Mouse (Mus musculus): ENCODE measurements around the gene Ccdc149.
A peak's percentile ranks its signal among the peaks of the same experiment; 100 is the strongest.

The Ccdc149 gene

GRCm38 (mm10) chr5:52470991-52471801 lies at the start of gene Ccdc149:
Gene Ccdc149, minus strand, starts transcription at chr5:52471521.
- no peak for DNase-seq (ENCODE audit: low read depth)

GRCm38 (mm10) chr5:52519921-52520320 lies 48.6 kb upstream of the Ccdc149 start:
- no peak for DNase-seq (ENCODE audit: low read depth)

- no peak for DNase-seq (ENCODE audit: low read depth)
Observed at GRCm38 (mm10) chr5:52516072-52516476, 44.8 kb upstream of the Ccdc149 start.

GRCm38 (mm10) chr5:52515246-52516021 lies 44.1 kb upstream of the Ccdc149 start:
- peak; percentile 59 for DNase-seq (ENCODE audit: low read depth)

GRCm38 (mm10) chr5:52511089-52511488 lies 39.8 kb upstream of the Ccdc149 start:
- no peak for DNase-seq (ENCODE audit: low read depth)

GRCm38 (mm10) chr5:52509416-52509815 lies 38.1 kb upstream of the Ccdc149 start:
- no peak for DNase-seq (ENCODE audit: low read depth)

GRCm38 (mm10) chr5:52504666-52505065 lies 33.3 kb upstream of the Ccdc149 start:
- DNase-seq (ENCODE audit: low read depth): no peak

- no peak for DNase-seq (ENCODE audit: low read depth)
Observed at GRCm38 (mm10) chr5:52504148-52504547, 32.8 kb upstream of the Ccdc149 start.

- no peak for DNase-seq (ENCODE audit: low read depth)
Observed at GRCm38 (mm10) chr5:52495671-52496070, 24.4 kb upstream of the Ccdc149 start.

GRCm38 (mm10) chr5:52491496-52491895 lies 20.2 kb upstream of the Ccdc149 start:
- no peak for DNase-seq (ENCODE audit: low read depth)

GRCm38 (mm10) chr5:52487559-52488430 lies 16.5 kb upstream of the Ccdc149 start:
- DNase-seq (ENCODE audit: low read depth): no peak

GRCm38 (mm10) chr5:52476826-52477225 lies 5.5 kb upstream of the Ccdc149 start:
- DNase-seq (ENCODE audit: low read depth): no peak

- DNase-seq (ENCODE audit: low read depth): peak; percentile 67
Observed at GRCm38 (mm10) chr5:52476292-52476701, 5.0 kb upstream of the Ccdc149 start.

- DNase-seq (ENCODE audit: low read depth): no peak
Observed at GRCm38 (mm10) chr5:52473988-52474387, 2.7 kb upstream of the Ccdc149 start.

- no peak for DNase-seq (ENCODE audit: low read depth)
Observed at GRCm38 (mm10) chr5:52470551-52470950, 770 bp downstream of the Ccdc149 start.

GRCm38 (mm10) chr5:52467841-52468240 lies 3.5 kb downstream of the Ccdc149 start:
- DNase-seq (ENCODE audit: low read depth): no peak

- no peak for DNase-seq (ENCODE audit: low read depth)
Observed at GRCm38 (mm10) chr5:52462447-52462846, 8.9 kb downstream of the Ccdc149 start.

GRCm38 (mm10) chr5:52461434-52462124 lies 9.7 kb downstream of the Ccdc149 start:
- no peak for DNase-seq (ENCODE audit: low read depth)

GRCm38 (mm10) chr5:52459308-52459707 lies 12.0 kb downstream of the Ccdc149 start:
- DNase-seq (ENCODE audit: low read depth): no peak

GRCm38 (mm10) chr5:52457154-52457553 lies 14.2 kb downstream of the Ccdc149 start:
- no peak for DNase-seq (ENCODE audit: low read depth)

GRCm38 (mm10) chr5:52450821-52451220 lies 20.5 kb downstream of the Ccdc149 start:
- no peak for DNase-seq (ENCODE audit: low read depth)

- no peak for DNase-seq (ENCODE audit: low read depth)
Observed at GRCm38 (mm10) chr5:52449187-52449586, 22.1 kb downstream of the Ccdc149 start.

Measured in c-Kit-positive CD71-negative TER-119-negative erythroid progenitor cells, embryonic 14.5 days (primary cell).